Mouse (Mus musculus) kidney, embryonic 14.5 days (tissue): Measurements from ENCODE around the gene Slc12a1. TPM values are rescaled to one million over a fixed set of nuclear protein-coding genes. Genes with fewer than 3 reads are reported as not detected.

Source experiments
- ATAC-seq: fragments of 200-750 bp; cut with Nextera tagmentation; 2 replicates; pipeline ENCODE4 v1.8.0; 2017; ENCODE audit warnings: moderate number of reproducible peaks, mild to moderate bottlenecking, moderate TSS enrichment, moderate library complexity; ENCODE audit not compliant: low FRiP score, low TSS enrichment
- H3K27ac ChIP-seq: fragments of 300-500 bp; sonication (generic); 2 replicates; pipeline ENCODE4 v1.5.1; 2014; ENCODE audit warnings: low read depth, mild to moderate bottlenecking, low read length, moderate library complexity, mixed read lengths
- H3K27me3 ChIP-seq: fragments of 300-500 bp; sonication (generic); 2 replicates; pipeline ENCODE4 v1.6.1; 2014; ENCODE audit warnings: mild to moderate bottlenecking, low read length; ENCODE audit not compliant: control insufficient read depth, insufficient read depth
- H3K36me3 ChIP-seq: fragments of 300-500 bp; sonication (generic); 2 replicates; pipeline ENCODE4 v1.6.1; 2014; ENCODE audit warnings: low read length, mixed read lengths; ENCODE audit not compliant: control insufficient read depth, insufficient read depth
- H3K4me1 ChIP-seq: fragments of 300-500 bp; sonication (generic); 2 replicates; pipeline ENCODE4 v1.6.1; 2014; ENCODE audit warnings: low read length, mixed read lengths; ENCODE audit not compliant: control insufficient read depth, insufficient read depth
- H3K4me2 ChIP-seq: fragments of 300-500 bp; sonication (generic); replicated peaks from 2 replicates; pipeline ENCODE4 v1.6.1; 2014; ENCODE audit warnings: low read depth, mild to moderate bottlenecking, low read length
- H3K4me3 ChIP-seq: fragments of 300-500 bp; sonication (generic); 2 replicates; pipeline ENCODE4 v1.5.1; 2014; ENCODE audit warnings: mild to moderate bottlenecking, low read length
- H3K9ac ChIP-seq: fragments of 300-500 bp; sonication (generic); 2 replicates; pipeline ENCODE4 v1.6.1; 2014; ENCODE audit warnings: low read depth, mild to moderate bottlenecking, low read length, moderate library complexity
- H3K9me3 ChIP-seq: fragments of 300-500 bp; sonication (generic); 2 replicates; pipeline ENCODE4 v1.6.1; 2016; ENCODE audit warnings: low read length; ENCODE audit not compliant: control insufficient read depth
- WGBS: fragments of 180-500 bp; shearing (Covaris S2); extraction: QIAGEN DNeasy Blood & Tissue Kit; methylation state at CpG from one replicate; pipeline ENCODE4 v1.1.7; 2014; 5-methylcytosine and 5-hydroxymethylcytosine counted together
- polyA plus RNA-seq: library from polyadenylated mRNA; unstranded; fragments of >200 nt; fragmentation: Nextera tagmentation; extraction: Ambion mirVana; gene quantifications from 2 replicates; pipeline ENCODE4 v1.2.1, GENCODE M21; 2014

Slc12a1 gene
- polyA plus RNA-seq, 1 experiment from 2014 or later: 21.4 TPM

GRCm38 (mm10) chr2:125126792-125127191 lies 25.5 kb upstream of the Slc12a1 start:
- no peak overlapping the region for H3K27ac ChIP-seq
- no peaks in the 10 kb centered on the region for H3K36me3 ChIP-seq
- no peak overlapping the region for H3K9ac ChIP-seq
- WGBS: 87% methylated on average over 3 of the region's 3 CpGs
- H3K4me3 ChIP-seq: no peak overlapping the region
- no peak for ATAC-seq
- H3K4me1 ChIP-seq: peaks cover 7% of the 10 kb centered on the region; the same call in 1 of the 2 replicates
- no peaks in the 10 kb centered on the region for H3K9me3 ChIP-seq
- H3K4me2 ChIP-seq: no peak overlapping the region
- 0 out of 2 replicates have a peak, but pooled peaks cover 4% of the 10 kb centered on the region for H3K27me3 ChIP-seq

GRCm38 (mm10) chr2:125134113-125134512 lies 18.2 kb upstream of the Slc12a1 start:
- Histone ChIP-seq H3K4me2 (no peak overlapping the region), H3K9me3 (no peaks in the 10 kb centered on the region), H3K27me3 (0 out of 2 replicates have a peak, but pooled peaks cover 5% of the 10 kb centered on the region), H3K9ac (no peak overlapping the region), H3K4me1 (0 out of 2 replicates have a peak, but pooled peaks cover 5% of the 10 kb centered on the region), H3K4me3 (no peak overlapping the region), H3K27ac (no peak overlapping the region), H3K36me3 (no peaks in the 10 kb centered on the region)
- WGBS: 45% methylated on average over 4 of the region's 4 CpGs
- ATAC-seq: no peak

DNA sequence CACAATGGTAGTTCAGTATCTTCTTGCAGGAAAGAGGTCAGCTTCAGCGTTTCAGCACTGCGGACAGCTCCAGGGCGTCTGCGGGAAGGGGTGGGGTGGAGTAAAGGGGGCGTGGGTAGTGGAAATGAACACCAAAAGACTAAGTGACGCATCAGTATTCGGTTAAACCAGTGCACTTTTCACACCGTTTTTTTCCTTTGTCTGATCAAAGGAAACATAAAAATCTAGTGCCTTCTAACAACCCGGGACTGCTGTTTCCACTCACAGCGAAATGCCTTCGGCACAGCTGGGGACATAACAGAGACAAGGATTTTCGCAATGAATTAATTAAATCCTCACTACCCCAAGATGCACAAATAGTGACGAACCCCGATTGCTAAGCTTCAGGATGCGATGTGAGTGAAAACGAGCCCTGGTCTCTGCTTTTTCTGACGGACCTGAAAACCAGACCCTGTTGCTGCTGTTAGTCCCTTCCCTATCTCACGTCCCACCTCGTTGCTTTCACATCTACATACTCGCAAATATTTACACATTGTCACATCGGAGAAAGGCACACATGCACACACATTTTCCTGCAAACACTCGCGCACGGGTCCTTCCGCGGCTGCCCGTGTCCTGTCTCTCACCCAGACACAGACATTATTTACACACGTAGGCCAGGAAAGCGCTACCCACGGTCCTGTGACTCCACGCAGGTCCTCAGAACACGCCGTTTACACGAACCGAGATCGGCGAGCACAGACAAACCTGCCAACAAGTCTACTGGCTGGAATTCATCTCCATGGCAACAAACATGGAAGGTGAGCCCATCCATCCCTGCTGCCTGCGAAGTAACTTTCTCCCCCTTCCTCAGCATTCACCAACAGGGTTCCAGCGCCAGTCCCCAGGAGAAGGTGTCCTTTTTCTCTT lies 16.1 kb upstream of the Slc12a1 start, which contains the start of gene Ctxn2:
TSS of gene Ctxn2 (plus strand) at position 790 of the 909 bp plus-strand sequence.
- Histone ChIP-seq H3K4me1 (0 out of 2 replicates have a peak, but pooled peaks cover 5% of the 10 kb centered on the region), H3K9ac (no peak within 1 kb of the TSS), H3K4me2 (peak within 1 kb of the TSS; percentile 66), H3K4me3 (peak within 1 kb of the TSS; percentile 28), H3K9me3 (no peaks in the 10 kb centered on the region), H3K27me3 (peaks cover 5% of the 10 kb centered on the region; the same call in 1 of the 2 replicates), H3K27ac (no peak within 1 kb of the TSS), H3K36me3 (no peaks in the 10 kb centered on the region)
- ATAC-seq: peak; percentile 85
- 2% methylated on average over 39 of the region's 39 CpGs for WGBS

DNA sequence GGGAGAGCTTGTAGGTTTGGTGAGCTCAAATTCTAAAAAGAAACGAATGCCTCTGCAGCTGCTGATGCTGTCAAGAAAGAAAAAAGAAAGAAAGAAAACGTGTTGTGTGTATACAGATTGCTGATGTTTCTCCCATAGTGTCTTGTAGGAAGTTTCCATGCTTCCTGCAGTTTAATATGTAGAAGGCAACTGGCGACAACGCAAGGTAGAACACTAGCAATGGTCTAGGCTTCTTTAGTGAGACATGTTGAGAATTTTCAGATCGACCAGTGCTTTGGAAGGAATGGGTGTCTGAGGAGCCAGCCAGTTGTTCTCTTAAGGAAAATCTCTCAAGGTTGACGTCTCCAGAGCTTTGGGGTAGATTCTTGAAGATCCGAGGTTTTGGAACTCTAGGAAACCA lies 15.5 kb upstream of the Slc12a1 start:
- H3K4me2 ChIP-seq: peak overlapping the region; percentile 66
- no peaks in the 10 kb centered on the region for H3K9me3 ChIP-seq
- no peaks in the 10 kb centered on the region for H3K36me3 ChIP-seq
- no peak overlapping the region for H3K27ac ChIP-seq
- no peak overlapping the region for H3K4me3 ChIP-seq
- H3K27me3 ChIP-seq: peaks cover 5% of the 10 kb centered on the region; the same call in 1 of the 2 replicates
- 38% methylated on average over 7 of the region's 7 CpGs for WGBS
- no peak overlapping the region for H3K9ac ChIP-seq
- ATAC-seq: no peak
- H3K4me1 ChIP-seq: 0 out of 2 replicates have a peak, but pooled peaks cover 5% of the 10 kb centered on the region

DNA sequence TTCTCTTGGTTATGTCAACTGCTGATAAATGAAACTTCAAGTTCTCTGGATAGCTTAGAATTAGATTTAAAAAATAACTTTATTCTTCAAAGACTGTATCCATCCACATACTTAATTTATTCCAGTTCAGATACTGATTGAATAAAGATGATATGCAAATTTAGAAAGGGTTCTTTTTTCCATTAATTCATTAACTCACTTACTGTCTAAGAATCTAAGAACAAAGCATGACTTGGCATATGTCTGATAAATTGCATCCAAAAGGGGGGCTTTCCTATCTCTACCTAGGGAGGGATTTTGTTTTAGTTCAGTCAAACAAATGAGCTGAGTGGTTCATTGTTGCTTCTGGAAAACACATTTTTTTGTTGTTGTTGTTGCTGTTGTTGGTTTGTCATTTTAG lies 10.0 kb upstream of the Slc12a1 start:
- no peaks in the 10 kb centered on the region for H3K9me3 ChIP-seq
- H3K9ac ChIP-seq: no peak overlapping the region
- H3K4me1 ChIP-seq: no peaks in the 10 kb centered on the region
- H3K4me2 ChIP-seq: no peak overlapping the region
- H3K27me3 ChIP-seq: no peaks in the 10 kb centered on the region; the same call in 1 of the 2 replicates
- no peak overlapping the region for H3K27ac ChIP-seq
- ATAC-seq: no peak
- H3K36me3 ChIP-seq: no peaks in the 10 kb centered on the region
- H3K4me3 ChIP-seq: no peak overlapping the region

DNA sequence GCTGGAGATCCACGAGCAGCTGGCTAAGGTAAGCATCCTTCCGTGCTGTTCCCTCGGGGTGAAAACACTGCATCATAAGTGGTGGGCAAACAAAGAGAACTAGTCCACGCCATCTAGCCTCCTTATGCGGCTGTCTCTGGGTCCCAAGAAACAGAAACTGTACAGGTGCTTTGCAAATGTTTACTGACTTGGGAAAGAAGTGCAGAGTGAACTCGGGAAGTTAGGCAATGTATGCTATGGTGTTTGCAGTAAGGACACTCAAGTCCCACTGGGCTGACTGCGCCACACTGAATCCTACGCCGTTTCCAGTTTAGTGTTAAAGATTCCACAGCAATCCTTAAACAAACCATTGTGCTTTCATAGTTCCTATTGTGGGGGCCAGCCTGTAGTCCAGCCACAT lies 2.0 kb downstream of the Slc12a1 start:
- Histone ChIP-seq H3K27ac (no peak overlapping the region), H3K4me1 (no peaks in the 10 kb centered on the region), H3K27me3 (no peaks in the 10 kb centered on the region), H3K4me2 (no peak overlapping the region), H3K9me3 (no peaks in the 10 kb centered on the region), H3K36me3 (no peaks in the 10 kb centered on the region), H3K4me3 (no peak overlapping the region), H3K9ac (no peak overlapping the region)
- 85% methylated on average over 9 of the region's 9 CpGs for WGBS
- ATAC-seq: no peak

DNA sequence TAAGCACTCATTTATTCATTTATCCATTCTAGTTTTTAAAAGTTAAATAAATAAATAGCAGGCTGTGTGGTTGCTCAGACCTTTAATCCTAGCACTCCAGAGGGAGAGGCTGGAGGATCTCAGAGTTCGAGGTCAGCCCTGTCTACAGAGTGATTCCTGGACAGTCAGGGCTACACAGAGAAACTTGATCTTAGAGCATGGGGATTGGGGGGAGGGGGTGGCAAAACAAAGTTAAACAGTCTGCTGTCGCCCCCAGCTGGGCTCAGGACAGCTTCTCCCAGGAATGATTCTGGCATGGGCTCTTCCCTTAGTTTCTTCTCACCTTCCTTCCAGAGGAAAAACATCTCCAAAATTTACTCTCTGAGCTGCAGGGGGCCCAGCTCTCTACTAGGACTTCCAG lies 3.2 kb downstream of the Slc12a1 start:
- Histone ChIP-seq H3K4me1 (no peaks in the 10 kb centered on the region), H3K9me3 (no peaks in the 10 kb centered on the region), H3K36me3 (no peaks in the 10 kb centered on the region), H3K4me3 (no peak overlapping the region), H3K27ac (no peak overlapping the region), H3K27me3 (no peaks in the 10 kb centered on the region), H3K9ac (no peak overlapping the region), H3K4me2 (no peak overlapping the region)
- WGBS: 10% methylated on average over 2 of the region's 2 CpGs
- peak; percentile 81 for ATAC-seq

GRCm38 (mm10) chr2:125162012-125162470 lies 9.7 kb downstream of the Slc12a1 start:
- H3K27me3 ChIP-seq: no peaks in the 10 kb centered on the region
- H3K4me1 ChIP-seq: 0 out of 2 replicates have a peak, but pooled peaks cover 4% of the 10 kb centered on the region
- H3K9me3 ChIP-seq: no peaks in the 10 kb centered on the region
- no peaks in the 10 kb centered on the region for H3K36me3 ChIP-seq
- 66% methylated on average over 4 of the region's 4 CpGs for WGBS
- no peak overlapping the region for H3K9ac ChIP-seq
- no peak overlapping the region for H3K27ac ChIP-seq
- no peak for ATAC-seq
- no peak overlapping the region for H3K4me2 ChIP-seq
- no peak overlapping the region for H3K4me3 ChIP-seq

- Histone ChIP-seq H3K27me3 (no peaks in the 10 kb centered on the region), H3K4me2 (no peak overlapping the region), H3K36me3 (no peaks in the 10 kb centered on the region), H3K9ac (no peak overlapping the region), H3K27ac (no peak overlapping the region), H3K4me1 (no peaks in the 10 kb centered on the region), H3K9me3 (no peaks in the 10 kb centered on the region), H3K4me3 (no peak overlapping the region)
- 78% methylated on average over 7 of the region's 7 CpGs for WGBS
- no peak for ATAC-seq
Measured at GRCm38 (mm10) chr2:125178225-125178798, 26.0 kb downstream of the Slc12a1 start.
